ENCODE assay signal across 14 mouse cellular contexts in genomic region chr16:23963896-23964668, GRCm38 (mm10). TPM values are rescaled to one million over a fixed set of nuclear protein-coding genes. Genes with fewer than 3 reads are reported as not detected.
DNase-seq lines count a peak whose midpoint lies in the region; ATAC-seq and TF ChIP-seq lines count a peak whose summit lies in the region.
"Had no signal": no experiment of that assay in that cellular context is flagged by ENCODE, and none has a peak within 500 bp of the region (broad histone marks: within the 10 kb centered on the region; RNA-seq: fewer than 3 reads in every experiment).

No protein-coding gene starts in this region.

- DNase-seq in cerebellum, postnatal 10 days = peak; percentile 45 to 56
- DNase-seq in cerebellum, postnatal 36 days = no peak
- DNase-seq in kidney, postnatal 0 days (ENCODE audit: low spot score) = peak; percentile 6
- no peak for DNase-seq in kidney, postnatal 4 days
- peak; percentile 38 for DNase-seq in adrenal gland, postnatal 25 days
- DNase-seq in urinary bladder, postnatal 4 days (ENCODE audit: low spot score in 2 of 2) = no peak
- DNase-seq in MN1 (ENCODE audit: low spot score) = no peak
- DNase-seq: heart, postnatal 14 days; liver, embryonic 13.5 days had no signal

- H3K9ac ChIP-seq in kidney, postnatal 0 days (ENCODE audit: low read depth, low read length) = no peak overlapping the region
- H3K9ac ChIP-seq in midbrain, embryonic 15.5 days = no peak overlapping the region
- H3K9ac ChIP-seq: embryonic facial prominence, embryonic 15.5 days; kidney, embryonic 15.5 days; liver, embryonic 13.5 days had no signal

- ATAC-seq in kidney, postnatal 0 days (replicated peaks; ENCODE audit: low FRiP score, low read depth) = no peak; the same call in 1 of the 2 replicates
- ATAC-seq in midbrain, embryonic 15.5 days (replicated peaks) = peak; percentile 57

- H3K4me3 ChIP-seq in kidney, postnatal 0 days (replicated peaks; ENCODE audit: low read depth, low read length) = no peak overlapping the region
- no peak overlapping the region for H3K4me3 ChIP-seq in midbrain, embryonic 15.5 days
- H3K4me3 ChIP-seq: embryonic facial prominence, embryonic 15.5 days; kidney, embryonic 15.5 days; left cerebral cortex, adult 2 months; liver, embryonic 13.5 days had no signal

- H3K4me1 ChIP-seq in kidney, postnatal 0 days (replicated peaks; ENCODE audit: insufficient read depth, low read length) = no peaks in the 10 kb centered on the region
- peaks cover 12% of the 10 kb centered on the region for H3K4me1 ChIP-seq in midbrain, embryonic 15.5 days
- H3K4me1 ChIP-seq: liver, embryonic 13.5 days had no signal

- no peaks in the 10 kb centered on the region for H3K9me3 ChIP-seq in kidney, postnatal 0 days (replicated peaks; ENCODE audit: low read length)
- no peaks in the 10 kb centered on the region for H3K9me3 ChIP-seq in midbrain, embryonic 15.5 days
- H3K9me3 ChIP-seq: embryonic facial prominence, embryonic 15.5 days; kidney, embryonic 15.5 days had no signal

- no peak for TF ChIP-seq CTCF in kidney, postnatal 0 days (IDR thresholded peaks at IDR 0.05; ENCODE audit: low read depth)

- H3K36me3 ChIP-seq in kidney, postnatal 0 days (ENCODE audit: insufficient read depth, low read length) = no peaks in the 10 kb centered on the region
- no peaks in the 10 kb centered on the region for H3K36me3 ChIP-seq in midbrain, embryonic 15.5 days (replicated peaks)

- no peak overlapping the region for H3K4me2 ChIP-seq in kidney, postnatal 0 days (ENCODE audit: low read length)
- no peak overlapping the region for H3K4me2 ChIP-seq in midbrain, embryonic 15.5 days
- H3K4me2 ChIP-seq: embryonic facial prominence, embryonic 15.5 days; kidney, embryonic 15.5 days; liver, embryonic 13.5 days had no signal

- H3K27me3 ChIP-seq in kidney, postnatal 0 days (ENCODE audit: insufficient read depth, low read length) = no peaks in the 10 kb centered on the region
- no peaks in the 10 kb centered on the region for H3K27me3 ChIP-seq in midbrain, embryonic 15.5 days (replicated peaks)
- H3K27me3 ChIP-seq: embryonic facial prominence, embryonic 15.5 days; kidney, embryonic 15.5 days; liver, embryonic 13.5 days had no signal

- WGBS in kidney, postnatal 0 days = 44% methylated on average over 22 of the region's 22 CpGs
- 36% methylated on average over 22 of the region's 22 CpGs for WGBS in midbrain, embryonic 15.5 days

- no peak overlapping the region for H3K27ac ChIP-seq in kidney, postnatal 0 days
- H3K27ac ChIP-seq in midbrain, embryonic 15.5 days = no peak overlapping the region
- H3K27ac ChIP-seq: embryonic facial prominence, embryonic 15.5 days; kidney, embryonic 15.5 days; left cerebral cortex, adult 2 months; liver, embryonic 13.5 days had no signal

RNA-seq across cellular contexts. Expression of gene Gm37419, which starts 24.2 kb away (rescaled TPM):
- polyA plus RNA-seq in kidney, postnatal 0 days (2015; fragmentation: Nextera tagmentation; extraction: Ambion mirVana) = not detected in 2 replicates
- not detected in 2 replicates for total RNA-seq in adrenal gland, postnatal 25 days (2021)
- polyA plus RNA-seq in midbrain, embryonic 15.5 days (2015; fragmentation: Nextera tagmentation; extraction: Ambion mirVana) = not detected in 2 replicates
- total RNA-seq: gastrocnemius, adult 8-10 months; heart, postnatal 14 days; left cerebral cortex, adult 2 months had no signal
- polyA plus RNA-seq: embryonic facial prominence, embryonic 15.5 days; kidney, embryonic 15.5 days; liver, embryonic 13.5 days had no signal

RNA-seq across cellular contexts. Expression of gene Bcl6, which starts 24.6 kb away (rescaled TPM):
- 0.74 and 0.80 TPM in 2 replicates for polyA plus RNA-seq in kidney, postnatal 0 days (2015; fragmentation: Nextera tagmentation; extraction: Ambion mirVana)
- 47.5 and 61.7 TPM in 2 replicates for total RNA-seq in adrenal gland, postnatal 25 days (2021)
- polyA plus RNA-seq in midbrain, embryonic 15.5 days (2015; fragmentation: Nextera tagmentation; extraction: Ambion mirVana) = 0.47 and 0.57 TPM in 2 replicates

RNA-seq across cellular contexts. Expression of gene Rtp2, which starts 31.9 kb away (rescaled TPM):
- polyA plus RNA-seq in kidney, postnatal 0 days (2015; fragmentation: Nextera tagmentation; extraction: Ambion mirVana) = not detected in 2 replicates
- not detected in 2 replicates for total RNA-seq in adrenal gland, postnatal 25 days (2021)
- 0.11 and 0.22 TPM in 2 replicates for polyA plus RNA-seq in midbrain, embryonic 15.5 days (2015; fragmentation: Nextera tagmentation; extraction: Ambion mirVana)
- total RNA-seq: gastrocnemius, adult 8-10 months; heart, postnatal 14 days; left cerebral cortex, adult 2 months had no signal
- polyA plus RNA-seq: kidney, embryonic 15.5 days; liver, embryonic 13.5 days had no signal

Comparison
In these comparisons a context has a peak if more than half of its experiments do, and no peak if none do; other contexts are left out.
1. DNase-seq: peak in cerebellum, postnatal 10 days (2 of 2), kidney, postnatal 0 days (single experiment) and adrenal gland, postnatal 25 days (single experiment); none in cerebellum, postnatal 36 days (0 of 2), kidney, postnatal 4 days (0 of 2), urinary bladder, postnatal 4 days (0 of 2) and MN1 (single experiment).